Mouse (Mus musculus) C2C12 (cell line): ENCODE data around the gene Mrpl49.

Experiments used
- CEBPB ChIP-seq: IDR thresholded peaks from one replicate; pipeline ENCODE4 v1.6.1; 2011; ENCODE audit warnings: low read depth, mild to moderate bottlenecking, control low read depth, moderate library complexity
- CTCF ChIP-seq: IDR thresholded peaks from one replicate; pipeline ENCODE4 v1.5.1; 2011; ENCODE audit not compliant: control insufficient read depth, insufficient read depth, insufficient read length
- FOSL1 ChIP-seq: IDR thresholded peaks from one replicate; pipeline ENCODE4 v1.8.0; 2011; ENCODE audit warnings: mild to moderate bottlenecking, low read length; ENCODE audit not compliant: poor library complexity, insufficient read depth, severe bottlenecking

DNA sequence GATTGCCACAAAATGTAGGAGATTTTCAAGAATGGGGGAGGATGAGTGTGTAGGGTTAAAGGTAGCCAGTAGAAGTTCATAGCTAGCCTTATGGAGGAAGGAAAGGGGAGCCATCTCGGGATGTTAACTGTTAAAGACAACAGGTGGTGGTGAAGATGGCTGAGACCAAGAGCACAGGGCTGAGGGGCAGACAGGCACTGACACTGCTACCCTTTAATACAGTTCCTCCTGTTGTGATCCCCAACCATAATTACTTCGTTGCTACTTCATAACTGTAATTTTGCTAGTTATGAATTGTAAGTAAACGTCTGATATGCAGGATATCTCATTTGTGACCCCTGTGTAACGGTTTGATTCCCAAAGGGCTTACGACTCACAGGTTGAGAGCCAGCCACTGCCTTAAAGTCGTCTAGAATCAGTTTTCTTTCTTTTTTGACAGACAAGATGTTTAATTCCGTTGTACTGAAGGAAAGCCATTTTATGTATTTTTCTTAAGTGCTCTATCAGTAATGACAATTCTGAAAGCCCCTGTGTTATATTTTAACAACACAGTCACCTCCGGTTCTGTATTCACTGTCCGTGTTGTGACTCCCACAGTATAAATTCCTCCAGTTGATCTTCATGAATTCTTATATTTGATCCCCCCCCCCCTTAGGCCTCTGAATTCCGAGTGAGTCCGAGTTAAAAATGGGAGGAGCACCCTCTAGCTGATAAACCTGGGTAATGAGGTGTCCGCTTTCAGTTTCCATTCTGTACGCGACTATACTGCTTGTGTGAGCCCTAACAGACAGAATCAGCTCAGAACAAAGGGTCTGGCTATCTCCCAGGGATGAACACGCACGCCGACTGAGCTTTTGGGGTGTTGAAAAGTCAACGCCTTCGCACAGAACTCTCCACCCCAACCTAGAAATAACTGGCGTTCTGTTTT is 12.0 kb downstream of the Mrpl49 start:
- TF ChIP-seq CTCF (no peak), FOSL1 (no peak), CEBPB (no peak)
